Mouse (Mus musculus): ENCODE data around the gene 2900026A02Rik. TPM values are rescaled to one million over a fixed set of nuclear protein-coding genes. Genes with fewer than 3 reads are reported as not detected.

2900026A02Rik gene
- total RNA-seq (2021), result 10 to 100 TPM; 37.3 to 39.1 TPM
- long read RNA-seq, experiment 1, full-length matches to known transcripts, result 3 of 14 reads
- long read RNA-seq, experiment 1, partial matches to known transcripts, result 2 of 14 reads
- long read RNA-seq, experiment 1, other reads (novel, unspliced or antisense), result 9 of 14 reads
- long read RNA-seq, experiment 2, full-length matches to known transcripts, result 1 of 10 reads
- long read RNA-seq, experiment 2, partial matches to known transcripts, result 1 of 10 reads
- long read RNA-seq, experiment 2, other reads (novel, unspliced or antisense), result 8 of 10 reads

DNA sequence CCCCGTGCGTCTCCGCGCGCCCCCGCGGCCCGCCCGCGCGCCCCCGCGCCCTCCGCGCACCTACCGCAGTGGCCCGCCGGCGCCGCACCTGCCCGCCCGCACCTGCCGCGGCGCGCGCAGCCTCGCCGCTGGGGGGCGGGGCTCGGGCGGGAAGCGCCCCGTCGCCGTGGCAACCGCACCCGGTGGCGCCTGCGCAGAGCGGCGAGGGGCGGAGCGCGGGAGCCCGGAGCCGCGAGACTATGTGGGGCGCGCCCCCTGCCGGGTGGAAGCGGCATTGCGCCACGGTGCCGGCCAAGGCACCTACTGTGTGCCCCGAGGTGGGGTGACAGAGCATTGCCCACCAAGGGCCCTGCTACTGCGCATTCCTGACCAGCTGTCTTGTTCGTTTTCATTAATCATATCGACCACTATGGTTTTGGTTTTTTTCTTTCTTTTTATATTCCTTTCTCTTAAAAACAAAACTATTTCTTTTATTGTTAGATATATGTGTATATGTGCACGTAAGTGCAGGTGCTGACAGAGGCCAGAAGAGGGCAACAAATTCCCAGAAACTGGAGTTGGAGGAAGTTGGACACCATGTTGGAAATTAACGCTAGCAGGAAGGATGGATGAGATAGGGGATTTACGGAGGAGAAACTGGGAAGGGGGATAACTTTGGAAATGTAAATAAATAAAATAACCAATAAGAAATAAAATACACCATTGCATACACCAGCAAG, at the start of gene 2900026A02Rik:
2900026A02Rik (minus strand) TSS at position 90 of the 719 bp plus-strand sequence.
- DNase-seq (ENCODE audit: low spot score in 2 of 2), result peak; percentile 76 to 78

DNA sequence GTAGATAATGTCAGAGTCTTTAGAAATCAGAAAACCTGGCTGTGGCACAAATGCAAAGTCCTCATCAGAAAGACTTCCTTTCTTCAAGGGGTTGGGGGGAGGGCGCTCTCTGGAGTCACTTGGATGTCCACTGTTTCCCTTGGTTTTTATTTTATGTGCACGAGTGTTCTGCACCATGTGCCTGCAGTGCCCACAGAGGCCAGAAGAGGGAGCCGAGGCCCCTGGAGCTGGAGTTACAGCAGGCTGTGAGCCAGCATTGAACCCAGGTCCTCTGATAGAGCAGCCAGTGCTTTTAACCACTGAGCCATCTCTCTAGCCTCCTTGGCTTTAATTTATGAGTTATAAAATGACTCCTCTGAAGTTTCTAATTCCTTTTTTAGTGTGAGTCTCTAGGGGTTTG, 49.0 kb upstream of the 2900026A02Rik start:
- DNase-seq (ENCODE audit: low spot score in 2 of 2), result no peak

DNA sequence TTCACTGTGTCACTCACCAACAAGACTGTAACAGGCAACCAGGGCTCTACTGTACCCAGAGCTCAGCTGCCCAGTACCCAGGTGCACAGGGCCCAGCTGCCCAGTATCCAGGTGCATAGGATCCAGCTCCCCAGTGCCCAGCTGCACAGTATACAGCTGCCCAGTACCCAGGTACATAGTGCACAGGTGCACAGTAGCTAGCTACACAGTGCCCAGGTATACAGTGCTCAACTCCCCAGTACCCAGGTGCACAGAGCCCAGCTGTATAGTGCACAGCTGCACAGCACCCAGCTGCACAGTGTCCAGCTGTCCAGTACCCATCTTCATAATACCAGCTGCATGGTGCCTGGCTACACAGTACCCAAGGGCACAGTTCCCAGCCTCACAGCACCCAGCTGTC, 47.2 kb upstream of the 2900026A02Rik start:
- no peak for DNase-seq (ENCODE audit: low spot score in 2 of 2)

DNA sequence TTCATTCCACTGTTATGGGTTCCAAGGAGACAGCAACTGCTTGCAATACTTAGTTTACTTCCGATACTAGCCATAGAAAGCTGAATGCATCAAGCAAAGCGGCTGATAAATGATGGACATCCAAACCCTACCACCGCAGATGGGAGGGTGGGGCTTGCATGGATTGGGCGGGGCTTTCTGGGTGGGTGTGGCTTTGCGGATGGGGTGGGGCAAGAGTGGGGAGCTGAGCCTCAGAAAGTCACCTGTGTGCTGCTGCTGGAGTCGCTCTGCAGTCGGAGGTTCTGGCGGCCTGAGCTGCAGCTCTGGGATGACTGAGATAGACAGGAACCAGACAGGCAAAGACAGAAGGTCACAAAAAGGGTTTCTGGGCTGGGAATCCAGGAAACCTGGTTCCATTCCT, 44.6 kb upstream of the 2900026A02Rik start:
- DNase-seq (ENCODE audit: low spot score in 2 of 2), result no peak

DNA sequence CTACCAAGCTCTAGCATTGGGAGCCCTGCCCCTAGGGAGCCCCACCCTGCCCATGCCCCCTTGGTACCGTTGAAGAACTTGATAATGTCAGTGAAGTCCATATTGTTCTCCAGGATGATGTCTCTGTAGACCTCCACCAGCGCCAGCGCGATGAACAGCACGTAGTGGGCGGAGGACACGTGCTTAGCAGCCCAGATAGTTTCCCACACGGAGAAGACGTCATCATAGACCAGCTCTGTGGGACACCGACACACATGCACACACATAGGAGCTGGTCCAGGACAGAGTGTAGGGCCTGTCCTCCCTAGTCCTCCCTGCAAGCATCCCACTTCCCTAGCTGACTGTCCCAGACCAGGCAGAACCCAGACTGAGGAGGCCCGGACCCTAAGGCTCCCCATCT, 29.8 kb upstream of the 2900026A02Rik start:
- DNase-seq (ENCODE audit: low spot score in 2 of 2), result peak in 1 of 2 experiments; percentile 19

DNA sequence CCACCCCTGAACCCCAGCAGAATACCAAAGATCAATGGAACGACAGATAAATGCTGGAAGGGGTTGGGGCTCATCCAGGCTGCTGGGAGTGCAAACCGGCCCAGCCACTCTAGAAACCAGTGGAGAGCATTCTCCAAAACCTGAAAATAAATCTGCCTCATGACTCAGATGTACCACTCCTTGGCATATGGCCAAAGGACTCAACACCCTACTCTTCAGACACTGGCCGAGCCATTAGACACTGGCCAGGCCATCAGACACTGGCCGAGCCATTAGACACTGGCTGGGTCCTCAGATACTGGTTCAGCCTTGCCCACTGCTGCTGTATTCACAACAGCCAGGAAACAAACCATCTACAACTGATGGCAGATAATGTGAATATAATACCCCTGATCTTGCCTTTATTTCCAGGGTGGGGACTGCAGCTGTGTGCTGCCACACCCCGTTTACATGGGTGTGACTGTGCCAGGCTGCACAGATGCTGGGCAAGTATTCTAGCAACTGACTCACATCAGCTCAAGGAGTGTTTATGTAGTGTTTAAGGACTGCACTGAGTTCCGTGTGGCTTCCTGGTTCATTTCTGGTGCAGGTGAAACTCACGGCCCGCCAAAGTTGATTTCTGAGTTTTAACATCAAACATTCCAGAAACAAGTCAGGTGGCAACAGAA, 28.4 kb upstream of the 2900026A02Rik start:
- DNase-seq (ENCODE audit: low spot score in 2 of 2), result no peak

DNA sequence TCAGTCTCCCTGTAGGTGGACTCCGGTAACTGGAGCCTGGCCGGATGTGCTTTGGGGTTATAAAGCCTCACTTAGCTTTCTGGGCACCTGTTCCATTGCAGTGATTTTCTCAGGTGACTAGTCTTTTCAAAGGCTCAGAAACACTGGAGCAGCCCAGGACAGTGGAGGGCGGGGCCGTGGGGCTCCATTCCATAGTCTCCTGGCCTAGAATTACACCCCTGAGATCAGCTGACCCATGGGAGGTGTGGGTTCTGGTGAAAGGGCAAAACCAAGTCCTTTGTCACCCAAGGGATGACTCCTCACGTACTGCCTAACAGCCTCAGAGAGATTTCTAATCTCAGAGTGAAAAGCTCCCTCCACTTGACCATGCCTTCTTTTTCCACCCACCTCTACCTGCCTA, 9.2 kb upstream of the 2900026A02Rik start:
- no peak for DNase-seq (ENCODE audit: low spot score in 2 of 2)

DNA sequence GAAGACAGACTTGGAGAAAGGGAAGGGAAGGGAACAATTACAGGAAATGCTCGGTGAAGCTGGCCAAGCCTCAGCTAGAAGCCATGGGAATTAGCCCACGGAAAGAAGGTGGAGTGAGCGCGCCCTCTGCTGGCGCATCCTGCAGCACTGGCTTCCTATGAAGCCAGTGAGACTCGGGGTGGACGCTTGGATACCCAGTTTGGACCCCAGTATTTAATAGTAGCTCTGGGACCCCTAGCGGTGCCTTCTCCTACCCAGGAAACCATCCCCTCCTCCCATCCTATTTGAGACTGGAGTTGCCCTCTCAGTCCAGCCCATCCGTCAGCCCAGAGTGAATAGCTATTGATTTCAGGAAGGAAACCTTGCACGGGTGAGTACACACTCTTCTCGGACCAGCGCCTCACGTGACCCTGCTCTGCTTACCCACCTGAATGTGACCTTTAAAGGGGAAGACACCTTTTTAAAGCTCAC, 5.6 kb upstream of the 2900026A02Rik start, which contains the start of gene Tmem211:
Tmem211 (plus strand) TSS at position 278 of the 471 bp plus-strand sequence.
- peak; percentile 87 to 91 for DNase-seq (ENCODE audit: low spot score in 2 of 2)

DNA sequence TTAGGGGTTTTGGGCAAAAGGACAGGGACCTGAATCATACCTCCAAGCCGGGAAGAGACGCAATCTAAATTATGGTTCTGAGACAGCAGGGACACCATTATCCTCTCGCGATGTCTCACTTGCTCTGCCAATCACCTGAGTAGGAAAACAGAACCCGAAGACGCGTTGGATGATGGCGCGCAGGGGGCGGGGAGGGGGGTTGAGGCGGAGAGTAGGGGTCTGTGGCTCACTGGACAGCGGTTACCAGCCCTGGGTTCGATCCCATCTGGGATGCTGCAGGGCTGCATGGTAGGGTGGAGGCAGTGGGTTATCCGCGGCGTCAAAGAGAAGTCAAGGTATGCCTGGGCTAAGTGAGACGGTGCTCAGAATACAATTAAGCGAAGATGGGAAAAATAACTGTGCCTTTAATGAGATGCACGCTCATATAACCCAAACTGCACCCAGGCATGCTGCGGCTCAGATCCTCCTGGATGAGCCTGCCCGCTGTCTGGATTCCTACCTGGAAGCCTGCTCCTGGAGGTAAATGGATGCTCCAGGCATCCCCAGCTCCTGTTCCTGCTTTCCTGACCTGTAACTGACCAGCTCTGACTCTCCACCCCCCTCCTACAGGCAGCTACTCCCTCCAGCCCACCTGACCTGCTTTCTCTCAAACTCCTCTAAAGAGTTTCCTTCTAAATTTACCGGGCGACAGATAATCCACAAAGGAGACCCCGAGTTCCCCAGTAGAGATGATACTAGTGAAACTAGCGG, 4.8 kb upstream of the 2900026A02Rik start:
- no peak for DNase-seq (ENCODE audit: low spot score in 2 of 2)

DNA sequence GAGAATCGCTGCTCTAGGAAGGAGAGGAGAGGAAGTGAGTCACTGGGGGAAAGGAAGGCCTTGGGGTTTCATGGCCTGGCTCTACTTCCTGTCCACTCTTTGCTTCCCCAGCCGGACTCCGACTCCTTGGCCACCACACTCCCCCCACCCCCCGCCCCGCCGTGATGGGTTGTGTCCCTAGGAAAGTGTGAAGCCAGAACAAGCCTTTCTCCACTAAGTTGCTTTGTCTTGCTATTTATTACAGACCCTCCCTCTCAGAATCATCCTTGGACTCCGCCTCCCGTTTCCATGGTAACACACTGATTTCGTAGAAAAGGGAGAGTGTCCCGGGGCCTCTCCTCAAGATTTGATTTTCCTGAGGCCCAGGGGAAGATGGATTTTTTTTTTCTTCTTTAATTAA, 4.2 kb upstream of the 2900026A02Rik start:
- no peak for DNase-seq (ENCODE audit: low spot score in 2 of 2)

DNA sequence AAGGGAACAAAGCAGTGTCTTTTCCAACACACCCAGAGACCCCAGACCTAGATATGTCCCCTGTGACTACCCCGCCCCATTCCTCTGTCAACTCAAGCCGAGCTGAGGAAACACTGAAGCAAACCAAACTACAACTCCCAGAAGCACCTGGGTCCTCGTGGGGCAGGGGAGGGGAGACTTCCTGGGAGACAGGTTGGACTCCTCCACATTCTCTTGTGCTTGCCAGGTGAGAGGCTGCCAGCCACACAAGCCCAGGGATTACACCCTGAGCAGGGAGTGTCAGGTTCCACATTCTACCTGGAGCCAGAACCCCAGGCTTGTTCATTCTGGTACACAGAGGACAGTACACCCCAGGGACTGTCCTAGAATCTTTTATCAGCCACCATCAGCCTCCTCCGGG, 2.9 kb upstream of the 2900026A02Rik start:
- no peak for DNase-seq (ENCODE audit: low spot score in 2 of 2)

DNA sequence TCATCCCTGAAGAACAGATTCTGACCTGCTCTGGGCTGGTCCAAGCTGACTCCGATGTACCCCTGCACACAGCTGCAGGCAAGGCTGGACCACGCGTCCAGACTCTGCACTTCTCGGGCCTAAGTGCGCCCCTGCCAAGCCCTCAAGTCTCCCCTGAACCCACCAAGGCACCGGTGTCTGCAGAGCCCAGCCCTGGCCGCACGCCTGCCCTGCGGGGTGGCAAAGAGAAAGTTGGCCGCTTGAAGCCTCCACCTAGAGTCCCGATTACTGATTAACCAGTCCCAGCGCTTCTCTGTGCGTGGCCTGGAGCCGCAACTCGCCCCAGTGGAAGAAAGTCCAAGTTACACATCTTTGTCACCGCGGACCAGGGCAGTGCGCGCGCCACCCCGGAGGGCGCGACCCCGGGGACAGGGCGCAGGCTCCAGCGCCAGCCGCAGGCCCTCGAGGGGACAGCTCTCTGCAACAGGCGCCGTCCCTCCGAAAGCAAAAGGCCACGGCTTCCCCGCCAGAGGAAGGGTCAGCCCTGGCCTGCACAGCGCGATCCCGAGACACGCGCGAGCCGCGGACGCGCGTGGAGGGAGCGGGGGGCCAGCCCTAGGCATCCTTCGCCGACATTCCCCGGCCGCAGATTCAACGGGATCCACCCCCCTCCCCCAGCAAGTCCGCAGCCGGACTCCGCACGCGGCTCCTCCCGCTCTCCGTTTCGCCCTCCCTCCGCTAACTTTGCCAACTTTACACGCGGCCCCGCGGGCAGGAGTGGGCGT, 471 bp downstream of the 2900026A02Rik start:
- no peak for DNase-seq (ENCODE audit: low spot score in 2 of 2)

DNA sequence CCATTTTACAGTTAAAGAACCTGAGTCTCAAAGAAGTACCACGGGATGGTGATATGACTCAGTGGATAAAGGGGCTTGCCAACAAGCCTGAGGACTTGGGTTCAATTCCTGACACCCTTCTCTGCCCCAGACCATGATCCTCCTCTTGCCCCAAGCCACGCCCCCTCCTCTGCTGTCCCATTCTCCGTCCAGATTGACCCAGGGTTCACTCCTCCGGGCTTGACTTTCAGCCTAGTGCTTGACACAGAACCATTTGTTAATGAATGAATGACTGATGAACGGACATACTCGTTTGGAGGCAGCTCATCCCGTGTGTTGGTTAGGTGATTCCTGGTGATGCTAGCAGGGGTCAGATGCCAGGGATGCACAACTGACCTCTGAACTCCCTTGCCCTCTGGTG, 1.2 kb downstream of the 2900026A02Rik start:
- no peak for DNase-seq (ENCODE audit: low spot score in 2 of 2)

DNA sequence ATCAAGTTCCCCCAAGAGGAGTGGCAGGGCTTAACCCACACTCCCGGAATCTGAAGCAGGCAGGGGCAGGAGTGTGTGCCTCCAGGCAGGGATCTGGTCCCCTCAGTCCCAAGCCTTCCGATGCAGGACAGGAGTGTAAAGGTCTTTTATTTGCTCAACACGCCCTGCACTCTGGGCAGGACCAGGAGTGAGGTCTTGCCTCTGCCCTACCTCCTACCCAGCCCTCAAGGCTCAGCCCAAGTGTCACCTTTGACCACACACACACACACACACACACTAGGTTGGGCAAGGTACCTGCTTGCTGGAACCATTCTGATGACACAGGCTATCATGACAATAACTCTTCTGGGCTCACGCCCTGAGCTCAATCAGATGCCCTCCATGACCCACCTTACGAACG, 1.6 kb downstream of the 2900026A02Rik start:
- no peak for DNase-seq (ENCODE audit: low spot score in 2 of 2)

DNA sequence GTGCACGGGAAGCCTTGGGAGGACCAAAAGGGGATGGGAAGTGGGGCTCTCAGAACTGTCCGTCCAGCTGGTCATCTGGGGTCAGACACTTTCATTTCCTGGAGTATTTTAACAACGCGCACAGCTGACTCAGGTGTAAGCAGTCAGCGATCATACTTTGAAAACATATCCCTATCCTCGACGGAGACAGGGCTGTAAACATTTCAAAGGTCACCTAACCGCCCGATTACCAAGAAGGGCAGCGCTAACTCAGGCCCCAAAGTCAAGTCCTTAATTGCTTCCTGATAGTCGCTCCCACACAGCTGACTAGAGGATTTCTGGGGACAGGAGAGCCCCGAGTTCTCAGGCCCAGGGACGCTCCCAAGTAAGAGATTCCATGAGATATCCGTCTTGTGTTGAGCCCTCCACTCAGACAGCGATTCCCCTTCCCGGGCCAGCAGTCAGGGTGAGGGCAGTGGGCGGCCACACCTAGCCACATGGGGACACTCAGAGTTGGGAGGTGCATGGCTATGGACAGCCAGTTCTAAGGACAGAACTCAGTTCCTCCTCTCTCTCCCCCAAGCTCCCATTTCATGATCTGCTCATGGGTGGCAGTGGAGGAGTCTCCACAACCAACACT, 2.3 kb downstream of the 2900026A02Rik start:
- no peak for DNase-seq (ENCODE audit: low spot score in 2 of 2)

DNA sequence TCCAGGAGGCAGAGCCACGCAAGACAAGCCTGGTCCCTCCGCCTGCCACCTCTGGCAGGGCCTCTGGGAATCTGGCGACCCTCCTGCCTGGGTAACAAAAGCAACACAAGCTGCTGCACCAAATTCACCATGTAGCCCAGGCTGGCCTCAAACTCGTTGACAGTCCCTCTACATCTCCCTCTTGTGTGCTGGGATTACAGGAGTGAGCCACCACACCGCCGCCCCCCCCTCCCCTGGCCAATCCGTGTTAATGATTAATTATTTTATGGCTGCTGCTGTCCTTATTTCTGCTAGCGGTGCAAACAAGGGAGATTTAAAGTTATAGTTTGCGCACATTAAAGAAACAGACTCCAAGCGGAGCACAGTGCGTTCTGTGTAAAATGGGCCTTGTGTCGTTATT, 4.0 kb downstream of the 2900026A02Rik start:
- no peak for DNase-seq (ENCODE audit: low spot score in 2 of 2)

DNA sequence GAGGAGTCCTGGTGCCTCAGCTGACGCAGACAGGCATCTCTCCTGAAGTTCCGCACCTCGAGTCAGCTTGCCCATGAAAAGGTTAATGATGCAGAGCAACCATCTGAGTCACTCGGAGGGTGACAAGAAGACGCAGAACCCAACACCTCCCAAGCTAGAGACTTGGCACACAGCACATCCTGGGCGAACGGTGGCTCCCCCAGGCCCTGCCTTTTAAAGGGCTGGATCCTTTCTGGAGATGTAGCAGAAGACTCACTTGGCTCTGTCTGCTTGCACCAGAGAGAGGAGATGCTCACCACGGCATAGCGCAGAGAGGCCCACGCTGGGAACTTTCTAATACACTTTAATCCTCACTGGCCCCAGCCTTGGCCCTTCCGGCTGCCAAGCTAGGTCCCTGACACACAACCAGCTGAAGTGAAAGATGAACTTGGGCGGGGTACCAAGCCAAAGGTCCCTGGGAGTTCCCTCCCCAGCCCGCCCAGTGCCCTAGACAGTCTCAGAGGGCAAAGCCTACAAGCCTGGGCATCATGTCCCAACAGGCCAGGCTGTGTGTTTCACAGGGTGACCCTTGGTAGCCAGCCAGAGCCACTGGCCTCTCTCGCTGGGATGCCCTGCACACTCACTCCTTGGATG, 4.6 kb downstream of the 2900026A02Rik start:
- peak; percentile 22 to 49 for DNase-seq (ENCODE audit: low spot score in 2 of 2)

DNA sequence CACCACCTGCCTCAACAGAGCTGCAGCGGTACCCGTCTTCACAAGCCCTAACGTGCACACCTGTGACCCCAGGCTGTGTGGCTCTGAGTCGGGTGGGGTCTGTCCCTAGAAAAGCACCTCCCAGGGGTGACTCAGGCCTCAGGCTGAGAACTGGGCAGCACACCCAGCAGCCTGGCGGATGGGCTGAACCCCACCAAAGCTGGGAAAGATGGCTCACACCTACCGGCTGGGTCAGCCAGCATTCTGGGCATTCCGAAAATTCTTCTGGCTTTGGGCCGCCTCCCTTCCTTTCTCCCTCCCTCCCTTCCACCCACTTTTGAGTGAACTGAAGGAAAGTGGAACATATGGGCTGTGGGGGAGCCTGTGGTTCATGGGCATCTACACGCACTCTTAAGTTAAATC, 5.4 kb downstream of the 2900026A02Rik start:
- DNase-seq (ENCODE audit: low spot score in 2 of 2), result peak; percentile 42 to 49

DNA sequence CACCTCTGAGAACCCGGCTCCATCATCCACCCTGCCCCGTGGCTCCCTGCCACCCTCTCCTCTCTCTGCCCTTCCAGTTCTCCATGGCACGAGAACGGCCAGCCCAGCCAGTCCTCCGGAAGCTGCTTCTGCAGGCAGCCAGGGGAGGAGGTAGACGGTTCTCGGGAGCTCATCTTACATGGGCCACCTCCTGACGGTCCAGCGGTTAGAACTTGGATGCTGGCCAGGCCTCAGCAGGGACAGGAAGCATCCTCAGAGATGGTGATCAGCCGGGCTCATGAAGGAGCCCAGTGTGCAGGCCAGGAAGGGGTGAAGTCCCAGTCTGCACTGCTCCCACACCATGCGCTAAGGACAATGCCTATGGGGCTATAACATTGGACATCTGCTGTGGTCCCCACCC, 6.6 kb downstream of the 2900026A02Rik start:
- no peak for DNase-seq (ENCODE audit: low spot score in 2 of 2)

DNA sequence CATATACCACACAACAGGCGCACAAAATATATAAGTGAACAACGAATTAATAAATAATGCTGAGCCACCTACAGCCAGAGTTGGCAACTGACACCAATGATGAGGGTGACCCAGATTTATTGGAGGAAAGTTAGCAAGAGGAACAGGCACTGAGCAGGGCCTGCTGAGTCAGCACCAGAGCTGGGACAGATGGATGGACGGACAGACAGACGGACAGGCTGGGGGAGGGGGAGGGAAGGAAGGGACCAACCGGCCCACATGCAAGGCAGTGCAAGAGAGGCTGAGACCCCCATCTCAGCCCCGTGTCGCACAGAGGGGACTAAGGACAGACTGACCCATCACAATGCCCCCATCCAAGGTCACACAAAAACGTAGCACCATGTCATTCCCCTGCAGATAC, 7.0 kb downstream of the 2900026A02Rik start:
- no peak for DNase-seq (ENCODE audit: low spot score in 2 of 2)
